Mouse (Mus musculus): Measurements from ENCODE around the gene Wipi1. TPM values are rescaled to one million over a fixed set of nuclear protein-coding genes. Genes with fewer than 3 reads are reported as not detected.
"Not testable (repeated sequence)": the region's sequence is repeated elsewhere in the genome, so short reads cannot be mapped to it uniquely, and the experiment has no call there.

Gene Wipi1
- polyA plus RNA-seq (2014; fragmentation: Nextera tagmentation; extraction: Ambion mirVana): 23.3 and 27.7 TPM in 2 replicates

- Histone ChIP-seq H3K9ac (ENCODE audit: low read length) (peak within 1 kb of the TSS; percentile 64), H3K4me3 (ENCODE audit: low read depth, low read length) (peak within 1 kb of the TSS; percentile 74), H3K4me2 (ENCODE audit: low read depth, severe bottlenecking) (peak within 1 kb of the TSS; percentile 47), H3K27ac (replicated peaks; ENCODE audit: low read depth, low read length) (peak within 1 kb of the TSS; percentile 31), H3K27me3 (ENCODE audit: control insufficient read depth, insufficient read depth, low read length) (no peaks in the 10 kb centered on the region), H3K4me1 (ENCODE audit: control insufficient read depth, insufficient read depth, low read length) (peaks cover 17% of the 10 kb centered on the region), H3K36me3 (ENCODE audit: control insufficient read depth, insufficient read depth, low read length) (no peaks in the 10 kb centered on the region), H3K9me3 (ENCODE audit: control insufficient read depth, low read length) (no peaks in the 10 kb centered on the region)
- DNase-seq (ENCODE audit: low spot score) (peak; percentile 97), ATAC-seq (ENCODE audit: insufficient number of reproducible peaks, low FRiP score, low TSS enrichment, low read depth) (peak; percentile 97)
- WGBS: under 1% methylated on average over 58 of the region's 58 CpGs
Observed at GRCm38 (mm10) chr11:109611303-109612149, at the start of gene Wipi1. Wipi1 (minus strand) TSS chr11:109611967.

- not testable (repeated sequence) for H3K9ac ChIP-seq (ENCODE audit: low read length); DNase-seq (ENCODE audit: low spot score); H3K4me2 ChIP-seq (ENCODE audit: low read depth, severe bottlenecking); H3K27me3 ChIP-seq (ENCODE audit: control insufficient read depth, insufficient read depth, low read length); H3K9me3 ChIP-seq (ENCODE audit: control insufficient read depth, low read length); H3K4me3 ChIP-seq (ENCODE audit: low read depth, low read length); ATAC-seq (ENCODE audit: insufficient number of reproducible peaks, low FRiP score, low TSS enrichment, low read depth); H3K27ac ChIP-seq (replicated peaks; ENCODE audit: low read depth, low read length); H3K4me1 ChIP-seq (ENCODE audit: control insufficient read depth, insufficient read depth, low read length)
- H3K36me3 ChIP-seq (ENCODE audit: control insufficient read depth, insufficient read depth, low read length): peaks cover 35% of the 10 kb centered on the region
- 95% methylated on average over 8 of the region's 8 CpGs for WGBS
Observed at GRCm38 (mm10) chr11:109660526-109660925, 48.8 kb upstream of the Wipi1 start.

DNA sequence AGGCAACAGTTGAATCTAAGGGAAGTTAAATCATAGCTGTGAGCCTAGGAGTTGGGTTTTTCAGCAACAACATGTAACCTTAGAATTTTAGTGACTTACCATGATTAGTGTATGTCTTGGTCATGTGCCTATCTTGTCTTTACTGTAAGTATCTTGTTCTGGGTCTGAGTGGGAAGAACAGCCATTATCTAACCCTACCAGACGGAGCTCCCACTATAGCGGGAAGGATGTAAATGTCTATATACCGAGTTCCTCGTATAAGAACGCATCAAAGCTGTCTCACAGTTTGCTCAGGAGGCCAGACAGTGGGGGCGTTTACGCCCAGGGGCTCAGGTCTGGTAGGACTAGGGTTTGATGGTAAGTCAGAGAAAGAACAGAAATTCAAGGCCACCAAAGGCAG, 44.5 kb upstream of the Wipi1 start:
- Histone ChIP-seq H3K36me3 (ENCODE audit: control insufficient read depth, insufficient read depth, low read length) (peaks cover 14% of the 10 kb centered on the region), H3K9me3 (ENCODE audit: control insufficient read depth, low read length) (no peaks in the 10 kb centered on the region), H3K27me3 (ENCODE audit: control insufficient read depth, insufficient read depth, low read length) (no peaks in the 10 kb centered on the region), H3K4me2 (ENCODE audit: low read depth, severe bottlenecking) (no peak overlapping the region), H3K9ac (ENCODE audit: low read length) (no peak overlapping the region), H3K27ac (replicated peaks; ENCODE audit: low read depth, low read length) (no peak overlapping the region), H3K4me3 (ENCODE audit: low read depth, low read length) (no peak overlapping the region), H3K4me1 (ENCODE audit: control insufficient read depth, insufficient read depth, low read length) (peaks cover 4% of the 10 kb centered on the region; the same call in 1 of the 2 replicates)
- WGBS: 93% methylated on average over 7 of the region's 7 CpGs
- no peak for DNase-seq (ENCODE audit: low spot score)
- no peak for ATAC-seq (ENCODE audit: insufficient number of reproducible peaks, low FRiP score, low TSS enrichment, low read depth)

DNA sequence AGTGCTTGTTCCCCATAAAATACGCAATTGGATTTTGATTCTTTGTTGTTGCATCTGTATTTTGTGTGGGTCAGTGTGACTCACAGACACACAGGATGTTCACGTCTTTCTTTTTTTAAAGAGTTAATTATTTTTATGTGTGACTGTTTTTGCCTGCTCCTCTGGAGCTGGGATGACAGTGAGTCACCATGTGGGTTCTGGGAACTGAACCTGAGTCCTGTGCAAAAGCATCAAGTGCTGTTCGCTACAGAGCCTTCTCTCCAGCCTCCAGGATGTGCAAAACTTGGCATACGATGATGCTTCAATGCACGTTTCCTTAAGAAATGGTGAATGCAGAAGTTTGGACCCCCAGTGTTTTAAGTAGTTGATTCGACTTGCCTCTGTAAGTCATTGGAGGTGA, 42.8 kb upstream of the Wipi1 start:
- ATAC-seq (ENCODE audit: insufficient number of reproducible peaks, low FRiP score, low TSS enrichment, low read depth) (no peak), DNase-seq (ENCODE audit: low spot score) (no peak)
- H3K27ac ChIP-seq (replicated peaks; ENCODE audit: low read depth, low read length): no peak overlapping the region
- H3K36me3 ChIP-seq (ENCODE audit: control insufficient read depth, insufficient read depth, low read length): peaks cover 5% of the 10 kb centered on the region
- no peak overlapping the region for H3K4me2 ChIP-seq (ENCODE audit: low read depth, severe bottlenecking)
- no peaks in the 10 kb centered on the region for H3K27me3 ChIP-seq (ENCODE audit: control insufficient read depth, insufficient read depth, low read length)
- H3K9me3 ChIP-seq (ENCODE audit: control insufficient read depth, low read length): no peaks in the 10 kb centered on the region
- H3K4me1 ChIP-seq (ENCODE audit: control insufficient read depth, insufficient read depth, low read length): peaks cover 4% of the 10 kb centered on the region; the same call in 1 of the 2 replicates
- WGBS: 94% methylated on average over 6 of the region's 6 CpGs
- no peak overlapping the region for H3K9ac ChIP-seq (ENCODE audit: low read length)
- no peak overlapping the region for H3K4me3 ChIP-seq (ENCODE audit: low read depth, low read length)

DNA sequence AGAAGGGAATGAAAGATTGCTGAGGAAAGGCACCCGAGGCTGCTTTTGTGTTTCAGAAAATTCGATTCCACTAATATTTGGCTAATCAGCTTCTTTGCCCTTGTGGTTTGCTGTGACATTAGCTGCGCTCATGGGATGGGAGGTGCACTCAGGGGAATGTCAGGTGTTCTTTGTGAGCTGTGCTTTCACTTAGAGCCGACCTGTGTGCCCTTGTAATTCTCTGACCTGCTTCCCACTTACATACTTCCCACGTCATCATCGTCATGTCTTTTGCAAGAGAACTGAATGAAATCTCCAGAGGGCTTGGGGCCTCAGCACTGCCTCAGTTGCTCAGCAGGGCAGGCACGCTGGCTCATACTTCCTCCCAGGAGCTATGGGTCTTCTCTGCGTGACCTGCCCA, 41.4 kb upstream of the Wipi1 start:
- ATAC-seq (ENCODE audit: insufficient number of reproducible peaks, low FRiP score, low TSS enrichment, low read depth) (no peak), DNase-seq (ENCODE audit: low spot score) (no peak)
- Histone ChIP-seq H3K36me3 (ENCODE audit: control insufficient read depth, insufficient read depth, low read length) (peaks cover 2% of the 10 kb centered on the region), H3K9ac (ENCODE audit: low read length) (no peak overlapping the region), H3K9me3 (ENCODE audit: control insufficient read depth, low read length) (no peaks in the 10 kb centered on the region), H3K4me3 (ENCODE audit: low read depth, low read length) (no peak overlapping the region), H3K27ac (replicated peaks; ENCODE audit: low read depth, low read length) (no peak overlapping the region), H3K4me2 (ENCODE audit: low read depth, severe bottlenecking) (no peak overlapping the region), H3K4me1 (ENCODE audit: control insufficient read depth, insufficient read depth, low read length) (peaks cover 4% of the 10 kb centered on the region; the same call in 1 of the 2 replicates), H3K27me3 (ENCODE audit: control insufficient read depth, insufficient read depth, low read length) (no peaks in the 10 kb centered on the region)
- WGBS: 88% methylated on average over 8 of the region's 8 CpGs

DNA sequence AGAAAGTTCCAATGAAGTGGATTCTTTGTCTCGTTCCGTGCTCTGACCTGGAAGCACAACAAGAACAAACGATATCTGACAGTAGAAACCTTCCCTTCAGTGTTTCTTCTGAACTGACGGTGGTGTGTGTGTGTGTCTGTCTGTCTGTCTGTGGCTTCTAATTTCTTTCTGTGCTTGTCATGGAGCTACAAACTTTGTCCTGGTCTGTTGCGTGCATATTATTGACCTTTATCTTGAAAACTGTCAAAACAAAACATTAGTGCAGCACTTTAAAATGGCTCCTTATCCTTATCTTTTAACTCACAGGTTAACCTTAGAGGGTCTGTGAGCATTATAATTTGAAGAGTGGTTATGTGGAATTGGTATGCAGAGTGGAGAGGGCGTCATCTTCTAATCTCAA, 40.7 kb upstream of the Wipi1 start:
- Histone ChIP-seq H3K27me3 (ENCODE audit: control insufficient read depth, insufficient read depth, low read length) (no peaks in the 10 kb centered on the region), H3K4me1 (ENCODE audit: control insufficient read depth, insufficient read depth, low read length) (peaks cover 4% of the 10 kb centered on the region; the same call in 1 of the 2 replicates), H3K9me3 (ENCODE audit: control insufficient read depth, low read length) (no peaks in the 10 kb centered on the region), H3K4me3 (ENCODE audit: low read depth, low read length) (peak overlapping the region; percentile 95; the same call in 1 of the 2 replicates), H3K36me3 (ENCODE audit: control insufficient read depth, insufficient read depth, low read length) (peaks cover 2% of the 10 kb centered on the region), H3K9ac (ENCODE audit: low read length) (peak overlapping the region; percentile 8; the same call in 1 of the 2 replicates), H3K27ac (replicated peaks; ENCODE audit: low read depth, low read length) (no peak overlapping the region), H3K4me2 (ENCODE audit: low read depth, severe bottlenecking) (peak overlapping the region; percentile 75)
- WGBS: 79% methylated on average over 6 of the region's 6 CpGs
- no peak for ATAC-seq (ENCODE audit: insufficient number of reproducible peaks, low FRiP score, low TSS enrichment, low read depth)
- DNase-seq (ENCODE audit: low spot score): no peak

DNA sequence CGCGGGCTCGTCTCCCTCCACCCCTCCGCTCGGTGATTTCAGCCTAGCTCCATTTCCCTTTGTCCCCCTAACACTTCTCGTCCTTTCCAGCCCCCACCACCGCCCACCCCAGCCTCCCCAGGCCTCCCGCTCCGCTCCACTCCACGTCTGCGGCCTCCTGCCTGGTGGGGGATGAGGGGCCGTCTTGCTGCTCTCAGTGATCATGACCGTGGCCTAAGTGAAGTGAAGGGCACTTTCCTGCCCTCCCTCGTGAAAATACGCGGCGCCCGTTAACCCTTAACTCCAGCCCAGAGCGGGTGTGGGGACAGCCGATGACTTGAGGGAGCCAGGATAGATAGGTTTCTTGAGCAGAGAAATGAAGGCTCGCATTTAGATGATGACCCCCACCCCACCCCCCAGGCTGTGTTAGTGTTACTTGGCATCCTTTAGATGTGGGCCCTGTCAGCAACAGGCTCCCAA, 39.8 kb upstream of the Wipi1 start:
- H3K4me3 ChIP-seq (ENCODE audit: low read depth, low read length): peak overlapping the region; percentile 95
- under 1% methylated on average over 21 of the region's 21 CpGs for WGBS
- H3K27ac ChIP-seq (replicated peaks; ENCODE audit: low read depth, low read length): peak overlapping the region; percentile 90
- H3K9me3 ChIP-seq (ENCODE audit: control insufficient read depth, low read length): no peaks in the 10 kb centered on the region
- H3K4me2 ChIP-seq (ENCODE audit: low read depth, severe bottlenecking): peak overlapping the region; percentile 75
- DNase-seq (ENCODE audit: low spot score) (peak; percentile 59), ATAC-seq (ENCODE audit: insufficient number of reproducible peaks, low FRiP score, low TSS enrichment, low read depth) (0 out of 2 replicates have a peak, but pooled peaks have one; percentile 1)
- no peaks in the 10 kb centered on the region; the same call in none of the 2 replicates for H3K36me3 ChIP-seq (ENCODE audit: control insufficient read depth, insufficient read depth, low read length)
- peak overlapping the region; percentile 95 for H3K9ac ChIP-seq (ENCODE audit: low read length)
- H3K4me1 ChIP-seq (ENCODE audit: control insufficient read depth, insufficient read depth, low read length): peaks cover 4% of the 10 kb centered on the region; the same call in 1 of the 2 replicates
- H3K27me3 ChIP-seq (ENCODE audit: control insufficient read depth, insufficient read depth, low read length): no peaks in the 10 kb centered on the region

DNA sequence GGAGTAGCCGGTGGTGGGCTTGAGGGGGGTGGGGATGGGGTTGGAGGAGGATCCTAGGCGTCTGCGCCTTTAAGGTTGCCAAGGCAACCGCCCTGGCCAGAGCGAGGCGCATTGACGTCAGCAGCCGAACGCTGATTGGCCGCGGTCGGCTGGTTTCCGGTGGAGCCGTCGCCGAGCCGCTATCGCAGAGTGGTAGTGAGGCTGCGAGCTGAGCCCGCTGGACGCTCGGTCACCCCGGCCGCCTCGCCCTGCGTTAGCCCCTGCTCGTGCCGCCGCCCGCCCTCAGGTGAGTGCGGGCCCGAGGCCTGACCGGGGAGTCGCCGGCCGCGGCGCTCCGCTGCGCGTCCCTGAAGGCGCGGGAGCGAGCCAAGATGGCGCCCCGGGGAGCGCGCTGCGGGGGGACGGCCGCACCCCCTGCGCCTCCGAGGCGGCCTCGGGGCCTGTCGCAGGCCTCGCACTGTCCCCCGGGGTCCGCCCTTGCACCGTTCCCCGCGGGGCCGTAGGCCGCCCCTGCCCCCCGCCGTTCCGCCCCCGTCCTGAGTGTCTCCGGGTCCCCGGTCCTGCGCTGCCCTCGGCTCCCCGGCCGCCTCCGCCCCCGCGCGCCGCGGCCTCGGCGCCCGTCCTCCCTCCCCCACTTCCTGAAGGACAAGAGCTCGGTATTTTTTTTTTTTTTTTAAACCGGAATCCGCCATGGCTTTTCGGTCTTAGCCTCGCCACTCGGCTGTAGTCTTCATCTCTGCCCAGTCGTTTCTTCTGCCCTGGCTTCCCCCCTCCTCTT, 39.2 kb upstream of the Wipi1 start:
- H3K9me3 ChIP-seq (ENCODE audit: control insufficient read depth, low read length): no peaks in the 10 kb centered on the region
- H3K4me2 ChIP-seq (ENCODE audit: low read depth, severe bottlenecking): peak overlapping the region; percentile 75
- DNase-seq (ENCODE audit: low spot score) (peak; percentile 93), ATAC-seq (ENCODE audit: insufficient number of reproducible peaks, low FRiP score, low TSS enrichment, low read depth) (peak; percentile 95)
- under 1% methylated on average over 77 of the region's 90 CpGs for WGBS
- peak overlapping the region; percentile 95 for H3K9ac ChIP-seq (ENCODE audit: low read length)
- H3K27ac ChIP-seq (replicated peaks; ENCODE audit: low read depth, low read length): peak overlapping the region; percentile 90
- peak overlapping the region; percentile 95 for H3K4me3 ChIP-seq (ENCODE audit: low read depth, low read length)
- H3K27me3 ChIP-seq (ENCODE audit: control insufficient read depth, insufficient read depth, low read length): no peaks in the 10 kb centered on the region
- H3K36me3 ChIP-seq (ENCODE audit: control insufficient read depth, insufficient read depth, low read length): no peaks in the 10 kb centered on the region; the same call in none of the 2 replicates
- H3K4me1 ChIP-seq (ENCODE audit: control insufficient read depth, insufficient read depth, low read length): peaks cover 4% of the 10 kb centered on the region; the same call in 1 of the 2 replicates

Measured in limb, embryonic 11.5 days (tissue).